In genomic region chr14:78850666-78851065, GRCm38 (mm10) we compare ENCODE assay signal across 8 mouse cellular contexts. TPM values are rescaled to one million over a fixed set of nuclear protein-coding genes. Genes with fewer than 3 reads are reported as not detected.
DNase-seq lines count a peak whose midpoint lies in the region; ATAC-seq and TF ChIP-seq lines count a peak whose summit lies in the region.
"Had no signal": no experiment of that assay in that cellular context is flagged by ENCODE, and none has a peak within 500 bp of the region (broad histone marks: within the 10 kb centered on the region; RNA-seq: fewer than 3 reads in every experiment).

No protein-coding gene starts in this region.

- no peaks in the 10 kb centered on the region for H3K27me3 ChIP-seq in intestine, postnatal 0 days (replicated peaks; ENCODE audit: control insufficient read depth, insufficient read depth, low read length)
- no peaks in the 10 kb centered on the region for H3K27me3 ChIP-seq in liver, postnatal 0 days (ENCODE audit: insufficient read depth, low read length)

- WGBS in intestine, postnatal 0 days: 23% methylated on average over 8 of the region's 8 CpGs
- WGBS in liver, postnatal 0 days (ENCODE audit: insufficient replicate concordance): 46% methylated on average over 8 of the region's 8 CpGs

- H3K9me3 ChIP-seq in intestine, postnatal 0 days (ENCODE audit: control insufficient read depth): no peaks in the 10 kb centered on the region
- H3K9me3 ChIP-seq in liver, postnatal 0 days (ENCODE audit: low read length): no peaks in the 10 kb centered on the region

- 0 out of 2 replicates have a peak overlapping the region, but pooled peaks have one; percentile 15 for H3K27ac ChIP-seq in intestine, postnatal 0 days (ENCODE audit: low read depth, low read length)
- peak overlapping the region; percentile 99 for H3K27ac ChIP-seq in liver, postnatal 0 days (ENCODE audit: low read depth)

- H3K9ac ChIP-seq in intestine, postnatal 0 days (ENCODE audit: low read depth, low read length): no peak overlapping the region
- H3K9ac ChIP-seq in liver, postnatal 0 days (replicated peaks): no peak overlapping the region

- no peaks in the 10 kb centered on the region for H3K36me3 ChIP-seq in intestine, postnatal 0 days (ENCODE audit: control insufficient read depth, insufficient read depth)
- no peaks in the 10 kb centered on the region for H3K36me3 ChIP-seq in liver, postnatal 0 days (replicated peaks; ENCODE audit: insufficient read depth, low read length)

- H3K4me3 ChIP-seq in intestine, postnatal 0 days (ENCODE audit: low read depth, low read length): no peak overlapping the region
- no peak overlapping the region for H3K4me3 ChIP-seq in liver, postnatal 0 days (ENCODE audit: low read depth, low read length)

- ATAC-seq in intestine, postnatal 0 days: peak; percentile 83
- peak; percentile 79 for ATAC-seq in liver, postnatal 0 days
- ATAC-seq: forebrain, embryonic 14.5 days had no signal

- TF ChIP-seq EP300 in liver, postnatal 0 days (IDR thresholded peaks at IDR 0.05; ENCODE audit: low read depth): peak; percentile 61

- H3K4me1 ChIP-seq in intestine, postnatal 0 days (replicated peaks; ENCODE audit: control insufficient read depth, insufficient read depth, low read length): peaks cover 2% of the 10 kb centered on the region; the same call in 1 of the 2 replicates
- H3K4me1 ChIP-seq in liver, postnatal 0 days (ENCODE audit: insufficient read depth): peaks cover 10% of the 10 kb centered on the region; the same call in 1 of the 2 replicates

- no peak for TF ChIP-seq CTCF in intestine, postnatal 0 days (IDR thresholded peaks at IDR 0.05; ENCODE audit: low read depth)
- no peak for TF ChIP-seq CTCF in liver, postnatal 0 days (IDR thresholded peaks at IDR 0.05; ENCODE audit: low read depth)

- H3K4me2 ChIP-seq in intestine, postnatal 0 days (replicated peaks; ENCODE audit: low read depth): no peak overlapping the region
- H3K4me2 ChIP-seq in liver, postnatal 0 days (ENCODE audit: low read depth, low read length): no peak overlapping the region

- peak; percentile 38 for DNase-seq in ZHBTc4 (ENCODE audit: low read depth, low spot score)
- peak; percentile 82 for DNase-seq in embryo, embryonic 10 days (ENCODE audit: low spot score)
- DNase-seq in liver, postnatal 0 days: peak; percentile 53
- no peak for DNase-seq in thymus, adult 18-20 months
- no peak for DNase-seq in thymus, postnatal 14 days
- no peak for DNase-seq in right cerebral cortex, postnatal 36 days (ENCODE audit: low spot score in 2 of 2)

RNA-seq across cellular contexts. Expression of gene Vwa8, which starts 1.8 kb away (rescaled TPM):
- 15.6 and 16.8 TPM in 2 replicates for polyA plus RNA-seq in intestine, postnatal 0 days (2015; fragmentation: Nextera tagmentation; extraction: Ambion mirVana)
- 24.4 and 27.1 TPM in 2 replicates for polyA plus RNA-seq in liver, postnatal 0 days (2015; fragmentation: Nextera tagmentation; extraction: Ambion mirVana)

Comparison
In these comparisons a context has a peak if more than half of its experiments do, and no peak if none do; other contexts are left out.
1. DNase-seq: peak in ZHBTc4 (single experiment), embryo, embryonic 10 days (single experiment) and liver, postnatal 0 days (single experiment); none in thymus, adult 18-20 months (0 of 2), thymus, postnatal 14 days (single experiment) and right cerebral cortex, postnatal 36 days (0 of 2).